Mouse (Mus musculus) adrenal gland, postnatal 10 days (tissue): Measurements from ENCODE around the gene Tmem91. TPM values are rescaled to one million over a fixed set of nuclear protein-coding genes. Genes with fewer than 3 reads are reported as not detected.

Experiments used
- DNase-seq: peaks from one replicate; pipeline ENCODE4 v3.0.0; 2021; ENCODE audit warnings: mixed read lengths
- total RNA-seq, 2 experiments: library from RNA; stranded (reverse); gene quantifications; 2 replicates each; pipeline ENCODE4 v1.2.3; 2021

Tmem91 gene
- total RNA-seq, 2 experiments from 2014 or later = 0.90 to 1.9 TPM

GRCm38 (mm10) chr7:25626509-25627430, 48.2 kb downstream of the Tmem91 start, which contains the start of gene B3gnt8:
TSS of gene B3gnt8 (plus strand) at chr7:25626654.
- DNase-seq = peak; percentile 45

DNA sequence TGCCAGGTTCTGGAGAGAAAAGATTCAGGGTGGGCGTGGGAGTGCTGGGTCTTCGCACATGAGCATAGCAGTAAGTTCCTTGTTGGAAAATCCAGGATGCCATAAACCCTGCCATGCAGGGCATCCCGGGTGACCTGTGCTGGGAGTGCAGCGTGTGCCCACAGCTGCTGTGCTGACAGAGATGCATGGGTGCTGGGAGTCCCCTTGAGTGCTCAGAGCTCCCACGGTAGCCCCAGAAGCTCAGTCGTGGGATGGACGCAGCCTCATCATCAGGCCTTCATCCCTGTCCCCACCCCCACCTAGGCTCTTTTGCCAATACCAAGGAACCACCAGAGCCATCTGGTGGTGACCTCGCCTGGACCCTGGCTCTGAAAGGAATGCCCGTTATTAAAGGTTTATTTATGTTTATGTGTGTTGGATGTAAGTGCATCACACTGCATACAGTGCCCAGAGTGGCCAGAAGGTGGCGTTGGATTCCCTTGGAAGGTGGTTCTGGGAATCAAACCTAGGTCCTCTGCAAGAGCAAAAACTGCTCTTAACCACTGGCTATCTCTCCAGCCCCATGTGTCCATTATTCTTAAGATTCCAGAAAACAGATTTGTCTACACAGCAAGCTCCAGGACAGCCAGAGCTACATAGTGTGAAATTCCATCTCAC, 49.2 kb downstream of the Tmem91 start:
- peak; percentile 53 for DNase-seq

GRCm38 (mm10) chr7:25624851-25625250, 50.1 kb downstream of the Tmem91 start:
- DNase-seq = no peak

- DNase-seq = no peak
Measured at GRCm38 (mm10) chr7:25623857-25624370, 51.1 kb downstream of the Tmem91 start.

DNA sequence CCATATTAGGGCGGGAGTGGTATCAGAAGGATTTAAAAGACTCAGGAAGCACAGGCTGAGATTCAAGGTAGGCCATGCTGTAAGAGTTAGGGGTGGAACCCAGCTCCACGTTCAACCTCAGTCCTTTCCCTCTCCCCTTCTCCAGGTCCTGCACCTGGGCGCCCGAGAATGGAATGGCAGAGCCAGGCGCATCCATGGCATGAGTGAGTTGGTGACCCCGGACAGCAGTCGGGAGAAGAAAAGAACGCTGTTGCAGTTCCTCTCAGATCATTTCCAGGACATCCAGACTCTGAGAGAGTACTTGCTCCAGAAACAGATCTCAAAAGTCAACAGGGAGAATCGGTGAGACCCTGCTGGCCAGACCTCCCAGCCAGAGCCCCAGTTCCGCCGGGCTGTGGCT, 54.2 kb downstream of the Tmem91 start:
- DNase-seq = no peak

DNA sequence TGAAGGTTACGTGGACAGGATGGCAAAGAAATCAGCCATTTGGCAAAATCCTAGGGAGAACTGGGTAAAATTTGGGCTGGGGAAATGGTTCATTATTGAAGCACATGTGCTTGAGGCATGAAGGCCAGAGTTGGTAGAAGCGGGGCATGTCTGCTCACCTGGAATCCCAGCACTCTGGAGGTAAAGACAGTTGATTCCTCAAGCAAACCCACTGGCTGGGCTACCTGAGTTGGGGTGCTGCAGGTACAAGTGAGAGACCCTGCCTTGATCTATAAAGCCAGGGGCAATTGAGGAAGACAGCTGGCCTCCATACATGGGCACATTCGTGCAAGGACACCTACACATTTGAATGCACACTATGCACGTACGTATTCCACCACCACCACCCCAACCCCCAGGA, 54.9 kb downstream of the Tmem91 start:
- no peak for DNase-seq

GRCm38 (mm10) chr7:25619722-25619991, 55.3 kb downstream of the Tmem91 start:
- DNase-seq = no peak

Other genes starting within 250 kb of the Tmem91 start
- gene Ceacam1, start 197.6 kb downstream of the Tmem91 start, total RNA-seq = 10 to 100 TPM; 16.0 to 21.7 TPM
- 1 to 10 TPM; 2.0 to 3.4 TPM for gene Ceacam2, start 135.3 kb downstream of the Tmem91 start, total RNA-seq
- not detected for gene Erich4, start 59.3 kb downstream of the Tmem91 start, total RNA-seq
- gene Dmac2, start 55.8 kb downstream of the Tmem91 start, total RNA-seq = 10 to 100 TPM; 36.2 to 51.7 TPM
- 1 to 10 TPM; 4.0 TPM for gene B3gnt8, start 48.5 kb downstream of the Tmem91 start, total RNA-seq
- 100 to 1,000 TPM; 251 to 252 TPM for gene Bckdha, start 16.2 kb downstream of the Tmem91 start, total RNA-seq
- gene Exosc5, start 16.0 kb downstream of the Tmem91 start, total RNA-seq = 10 to 100 TPM; 45.3 to 50.6 TPM
- 10 to 100 TPM; 15.7 to 19.0 TPM for gene B9d2, start 5.6 kb upstream of the Tmem91 start, total RNA-seq
- 10 to 100 TPM; 48.7 to 49.6 TPM for gene Tgfb1, start 11.8 kb upstream of the Tmem91 start, total RNA-seq
- 10 to 100 TPM; 40.4 to 46.1 TPM for gene Ccdc97, start 43.9 kb upstream of the Tmem91 start, total RNA-seq
- gene Hnrnpul1, start 79.6 kb upstream of the Tmem91 start, total RNA-seq = 100 to 1,000 TPM; 114 to 125 TPM
- 10 to 100 TPM; 62.1 to 66.3 TPM for gene Axl, start 113.5 kb upstream of the Tmem91 start, total RNA-seq
- gene Cyp2s1, start 141.7 kb upstream of the Tmem91 start, total RNA-seq = 1 to 10 TPM; 3.2 to 3.9 TPM
- gene Cyp2b10, start 222.5 kb upstream of the Tmem91 start, total RNA-seq = 10 to 100 TPM in 1 of 2 experiments, 1 to 10 TPM in 1; 1.4 to 12.6 TPM